13 mouse cellular contexts compared by ENCODE assay signal in the genomic region with DNA sequence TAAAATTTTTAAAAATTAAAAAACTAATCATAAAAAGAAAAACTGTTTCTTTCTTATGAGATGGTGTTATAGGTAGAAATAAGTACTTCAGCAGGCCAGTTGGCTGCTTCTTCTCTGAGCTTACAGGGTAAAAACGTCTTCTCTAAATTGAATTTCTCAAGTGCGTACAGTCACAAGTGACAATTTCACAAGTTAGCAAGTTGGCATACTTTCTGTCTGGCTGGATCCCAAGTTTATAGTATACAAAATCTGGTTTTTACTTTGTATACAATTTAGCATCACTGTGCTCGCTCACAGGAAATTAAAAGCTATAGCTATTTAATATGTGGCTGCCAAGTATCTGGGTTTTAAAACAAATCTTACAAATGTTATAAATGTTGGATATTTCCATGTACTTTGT.
"Had no signal": no experiment of that assay in that cellular context is flagged by ENCODE, and none has a peak within 500 bp of the region (broad histone marks: within the 10 kb centered on the region; RNA-seq: fewer than 3 reads in every experiment).

No protein-coding gene starts in this region.

- H3K9me3 ChIP-seq: intestine, embryonic 15.5 days; limb, embryonic 10.5 days; liver, embryonic 15.5 days; midbrain, embryonic 13.5 days had no signal

- H3K4me3 ChIP-seq: intestine, embryonic 15.5 days; layer of hippocampus, adult 2 months; limb, embryonic 10.5 days; liver, embryonic 15.5 days; midbrain, embryonic 13.5 days had no signal

- H3K9ac ChIP-seq: intestine, embryonic 15.5 days; liver, embryonic 15.5 days; midbrain, embryonic 13.5 days had no signal

- H3K27ac ChIP-seq: intestine, embryonic 15.5 days; layer of hippocampus, adult 2 months; limb, embryonic 10.5 days; liver, embryonic 15.5 days; midbrain, embryonic 13.5 days had no signal

- H3K4me2 ChIP-seq: intestine, embryonic 15.5 days; liver, embryonic 11.5 days; liver, embryonic 15.5 days; midbrain, embryonic 13.5 days had no signal

- H3K4me1 ChIP-seq: limb, embryonic 10.5 days; liver, embryonic 15.5 days; midbrain, embryonic 13.5 days had no signal

- H3K36me3 ChIP-seq: intestine, embryonic 15.5 days; limb, embryonic 10.5 days; liver, embryonic 15.5 days; midbrain, embryonic 13.5 days had no signal

- H3K27me3 ChIP-seq: intestine, embryonic 15.5 days; liver, embryonic 15.5 days; midbrain, embryonic 13.5 days had no signal

- DNase-seq: kidney, adult 18-20 months; kidney, postnatal 10 days; kidney, postnatal 4 days; lung, adult 2 months; lung, postnatal 36 days; thymus, adult 18-20 months; thymus, postnatal 25 days had no signal

- ATAC-seq: intestine, embryonic 15.5 days; midbrain, embryonic 13.5 days had no signal
